Mouse (Mus musculus) CH12.LX (cell line): ENCODE measurements around the gene Gm13539.

Source experiments
- CTCF ChIP-seq, 2 experiments: IDR thresholded peaks in 1 of 2; conservative IDR thresholded peaks in 1 of 2; 2 replicates each; pipeline ENCODE4 v1.5.1; 2011 to 2012; ENCODE audit warnings: low read depth in 2 of 2, low read length in 2 of 2, improper control_type of control experiment in 1 of 2, inconsistent platforms in 1 of 2, mild to moderate bottlenecking in 1 of 2, moderate library complexity in 1 of 2
- EP300 ChIP-seq: IDR thresholded peaks from 2 replicates; pipeline ENCODE4 v1.6.1; 2011; ENCODE audit warnings: low read length, improper control_type of control experiment
- JUN ChIP-seq: IDR thresholded peaks from 2 replicates; pipeline ENCODE4 v1.6.1; 2011; ENCODE audit warnings: low read depth, mild to moderate bottlenecking, low read length, improper control_type of control experiment, moderate library complexity; ENCODE audit not compliant: insufficient read depth
- POLR2A ChIP-seq: IDR thresholded peaks from 2 replicates; pipeline ENCODE4 v1.6.1; 2011; ENCODE audit warnings: low read depth, mild to moderate bottlenecking, improper control_type of control experiment, low read length
- RCOR1 ChIP-seq: conservative IDR thresholded peaks from 2 replicates; pipeline ENCODE4 v1.6.1; 2012; ENCODE audit warnings: low read depth, mild to moderate bottlenecking, inconsistent platforms, low read length, improper control_type of control experiment
- TBP ChIP-seq: conservative IDR thresholded peaks from 2 replicates; pipeline ENCODE4 v1.6.1; 2011; ENCODE audit warnings: low read depth, low read length, improper control_type of control experiment
- UBTF ChIP-seq: IDR thresholded peaks from 2 replicates; pipeline ENCODE4 v1.6.1; 2012; ENCODE audit warnings: low read depth, mild to moderate bottlenecking, inconsistent platforms, low read length, improper control_type of control experiment, moderate library complexity
- ZC3H11A ChIP-seq: IDR thresholded peaks from 2 replicates; pipeline ENCODE4 v1.6.1; 2012; ENCODE audit warnings: low read depth, mild to moderate bottlenecking, inconsistent platforms, low read length, improper control_type of control experiment
- ZKSCAN1 ChIP-seq: IDR thresholded peaks from 2 replicates; pipeline ENCODE4 v1.6.1; 2012; ENCODE audit warnings: low read depth, inconsistent platforms, low read length, improper control_type of control experiment, borderline replicate concordance
- ZNF384 ChIP-seq: IDR thresholded peaks from 2 replicates; pipeline ENCODE4 v1.6.1; 2012; ENCODE audit warnings: low read depth, low read length, improper control_type of control experiment, inconsistent platforms

- TF ChIP-seq JUN: no peak
- TF ChIP-seq RCOR1: no peak
- no peak for TF ChIP-seq CTCF (conservative IDR thresholded peaks at IDR 0.05 in 1 of 2, IDR thresholded peaks at IDR 0.05 in 1 of 2; ENCODE audit: low read depth in 2 of 2, low read length in 2 of 2)
- TF ChIP-seq ZNF384: no peak
- no peak for TF ChIP-seq ZC3H11A
- TF ChIP-seq POLR2A: no peak
- TF ChIP-seq EP300: no peak
- no peak for TF ChIP-seq UBTF
- TF ChIP-seq ZKSCAN1: no peak
- TF ChIP-seq TBP: no peak
Measured at GRCm38 (mm10) chr2:25824751-25825150, 42.7 kb downstream of the Gm13539 start.
